Mouse (Mus musculus): Measurements from ENCODE around the gene Npm3. TPM values are rescaled to one million over a fixed set of nuclear protein-coding genes. Genes with fewer than 3 reads are reported as not detected.

The Npm3 gene
- total and polyA plus RNA-seq, 2 experiments from 2014 or later = 7.8 to 34.7 TPM

DNA sequence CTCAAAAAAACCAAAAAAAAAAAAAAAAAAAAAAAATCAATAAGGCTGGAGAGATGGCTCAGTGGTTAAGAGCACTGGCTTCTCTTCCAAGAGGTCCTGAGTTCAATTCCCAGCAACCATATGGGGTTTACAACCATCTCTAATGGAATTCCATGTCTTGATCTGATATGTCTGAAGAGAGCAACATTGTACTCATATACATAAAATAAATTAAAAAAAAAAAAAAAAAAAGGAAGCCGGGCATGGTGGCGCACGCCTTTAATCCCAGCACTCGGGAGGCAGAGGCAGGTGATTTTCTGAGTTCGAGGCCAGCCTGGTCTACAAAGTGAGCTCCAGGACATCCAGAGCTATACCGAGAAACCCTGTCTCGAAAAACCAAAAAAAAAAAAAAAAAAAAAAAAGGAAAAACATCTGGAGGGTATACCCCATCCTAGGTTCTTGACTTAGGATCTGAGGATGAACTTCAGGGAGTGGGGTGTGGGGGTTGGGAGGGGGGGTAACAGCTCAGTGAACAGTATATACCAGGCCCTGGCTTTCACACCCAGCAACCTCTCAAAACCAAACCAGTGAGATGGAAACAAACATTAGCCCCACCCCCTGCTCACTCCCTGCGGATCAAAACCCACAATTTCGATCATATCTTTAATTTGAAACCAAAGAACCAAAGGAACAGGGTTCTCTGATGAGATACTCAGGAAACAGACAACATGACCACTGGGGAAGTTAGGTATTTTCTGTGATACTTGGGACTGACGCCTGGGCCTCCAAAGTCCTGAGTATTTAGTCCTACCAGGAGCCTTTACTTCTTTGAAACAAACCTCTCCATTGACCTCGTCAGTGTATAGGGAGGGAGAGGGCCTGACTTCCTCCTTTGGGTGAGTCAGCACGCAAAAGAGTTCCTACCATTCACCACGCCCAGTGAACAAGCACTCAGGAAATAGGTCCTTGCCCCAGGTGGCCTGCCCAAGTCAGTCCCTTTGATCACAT, 40.8 kb upstream of the Npm3 start:
- no peaks in the 10 kb centered on the region for H3K27me3 ChIP-seq (ENCODE audit: insufficient read depth, low read length)
- no peak for ATAC-seq
- no peaks in the 10 kb centered on the region for H3K4me1 ChIP-seq (ENCODE audit: insufficient read depth)
- no peaks in the 10 kb centered on the region for H3K9me3 ChIP-seq (ENCODE audit: low read length)
- WGBS = 81% methylated on average over 13 of the region's 13 CpGs
- no peak overlapping the region for H3K4me2 ChIP-seq (ENCODE audit: low read depth)
- TF ChIP-seq CTCF (IDR thresholded peaks at IDR 0.05; ENCODE audit: low read depth) = no peak
- H3K36me3 ChIP-seq (ENCODE audit: insufficient read depth) = no peaks in the 10 kb centered on the region
- no peak overlapping the region for H3K27ac ChIP-seq (ENCODE audit: low read depth, low read length)
- no peak overlapping the region for H3K4me3 ChIP-seq (ENCODE audit: low read depth, low read length)
- no peak overlapping the region for H3K9ac ChIP-seq
- DNase-seq = no peak

- no peak overlapping the region for H3K9ac ChIP-seq
- no peak for TF ChIP-seq CTCF (IDR thresholded peaks at IDR 0.05; ENCODE audit: low read depth)
- DNase-seq = no peak
- H3K36me3 ChIP-seq (ENCODE audit: insufficient read depth) = no peaks in the 10 kb centered on the region
- no peaks in the 10 kb centered on the region for H3K27me3 ChIP-seq (ENCODE audit: insufficient read depth, low read length)
- ATAC-seq = no peak
- H3K9me3 ChIP-seq (ENCODE audit: low read length) = no peaks in the 10 kb centered on the region
- no peak overlapping the region for H3K4me2 ChIP-seq (ENCODE audit: low read depth)
- no peaks in the 10 kb centered on the region for H3K4me1 ChIP-seq (ENCODE audit: insufficient read depth)
- 83% methylated on average over 7 of the region's 7 CpGs for WGBS
- H3K27ac ChIP-seq (ENCODE audit: low read depth, low read length) = no peak overlapping the region
- no peak overlapping the region for H3K4me3 ChIP-seq (ENCODE audit: low read depth, low read length)
Observed at GRCm38 (mm10) chr19:45789365-45789764, 40.0 kb upstream of the Npm3 start.

DNA sequence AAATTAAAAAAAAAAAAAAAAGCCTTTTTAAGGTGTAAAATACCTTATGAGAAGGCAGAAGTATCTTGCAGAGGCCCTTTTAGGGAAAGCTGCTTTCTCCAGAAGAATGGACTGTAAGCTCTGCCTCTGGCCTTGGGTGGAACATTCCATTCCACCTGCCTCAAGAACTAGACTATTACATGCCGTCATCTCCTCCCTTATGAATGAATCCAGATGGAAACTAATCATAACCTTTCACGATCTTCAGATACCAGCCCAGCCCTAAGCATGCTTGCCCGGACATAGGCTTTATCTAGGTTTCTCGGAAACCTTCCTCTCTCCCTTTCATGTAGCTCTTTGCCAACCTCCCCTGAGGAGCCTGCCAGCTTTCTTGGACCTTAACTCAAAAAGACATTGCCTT, 38.9 kb upstream of the Npm3 start:
- no peak for TF ChIP-seq CTCF (IDR thresholded peaks at IDR 0.05; ENCODE audit: low read depth)
- no peak overlapping the region for H3K9ac ChIP-seq
- no peaks in the 10 kb centered on the region for H3K27me3 ChIP-seq (ENCODE audit: insufficient read depth, low read length)
- H3K4me1 ChIP-seq (ENCODE audit: insufficient read depth) = no peaks in the 10 kb centered on the region
- no peak overlapping the region for H3K4me2 ChIP-seq (ENCODE audit: low read depth)
- no peaks in the 10 kb centered on the region for H3K36me3 ChIP-seq (ENCODE audit: insufficient read depth)
- 91% methylated on average over 4 of the region's 4 CpGs for WGBS
- no peak overlapping the region for H3K4me3 ChIP-seq (ENCODE audit: low read depth, low read length)
- ATAC-seq (no peak), DNase-seq (no peak)
- no peaks in the 10 kb centered on the region for H3K9me3 ChIP-seq (ENCODE audit: low read length)
- no peak overlapping the region for H3K27ac ChIP-seq (ENCODE audit: low read depth, low read length)

GRCm38 (mm10) chr19:45787450-45787849, 38.1 kb upstream of the Npm3 start:
- Histone ChIP-seq H3K9ac (no peak overlapping the region), H3K36me3 (ENCODE audit: insufficient read depth) (no peaks in the 10 kb centered on the region), H3K4me2 (ENCODE audit: low read depth) (no peak overlapping the region), H3K27ac (ENCODE audit: low read depth, low read length) (no peak overlapping the region), H3K4me3 (ENCODE audit: low read depth, low read length) (no peak overlapping the region), H3K27me3 (ENCODE audit: insufficient read depth, low read length) (no peaks in the 10 kb centered on the region), H3K9me3 (ENCODE audit: low read length) (no peaks in the 10 kb centered on the region), H3K4me1 (ENCODE audit: insufficient read depth) (no peaks in the 10 kb centered on the region)
- TF ChIP-seq CTCF (IDR thresholded peaks at IDR 0.05; ENCODE audit: low read depth) = no peak
- WGBS = 69% methylated on average over 3 of the region's 3 CpGs
- DNase-seq (no peak), ATAC-seq (no peak)

DNA sequence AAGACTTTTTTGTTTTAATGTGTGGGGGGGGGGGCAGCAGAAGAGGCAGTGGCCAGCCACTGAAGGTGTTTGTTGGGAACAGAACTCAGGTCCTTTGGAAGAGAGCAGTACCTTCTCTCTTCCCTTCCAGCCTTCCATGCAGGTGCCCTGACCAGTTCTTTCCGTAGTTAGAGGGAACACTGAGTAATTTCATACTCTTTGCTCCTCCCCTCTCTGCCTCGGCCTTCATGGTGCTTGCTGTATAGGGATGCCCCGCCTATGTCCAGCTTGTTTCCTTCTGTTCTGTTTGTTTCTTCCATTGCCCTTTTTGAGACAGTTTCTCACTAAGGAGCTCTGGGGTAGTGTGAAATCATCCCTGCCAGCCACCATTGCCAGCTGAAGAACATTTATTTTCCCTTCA, 36.1 kb upstream of the Npm3 start:
- ATAC-seq = no peak
- WGBS = 73% methylated on average over 3 of the region's 3 CpGs
- TF ChIP-seq CTCF (IDR thresholded peaks at IDR 0.05; ENCODE audit: low read depth) = no peak

GRCm38 (mm10) chr19:45783933-45784576, 34.7 kb upstream of the Npm3 start:
- WGBS = 31% methylated on average over 17 of the region's 17 CpGs
- Histone ChIP-seq H3K9me3 (ENCODE audit: low read length) (no peaks in the 10 kb centered on the region), H3K9ac (peak overlapping the region; percentile 4; the same call in 1 of the 2 replicates), H3K36me3 (ENCODE audit: insufficient read depth) (peaks cover 5% of the 10 kb centered on the region), H3K27ac (ENCODE audit: low read depth, low read length) (peak overlapping the region; percentile 46; the same call in 1 of the 2 replicates), H3K27me3 (ENCODE audit: insufficient read depth, low read length) (no peaks in the 10 kb centered on the region), H3K4me2 (ENCODE audit: low read depth) (peak overlapping the region; percentile 52), H3K4me3 (ENCODE audit: low read depth, low read length) (peak overlapping the region; percentile 100), H3K4me1 (ENCODE audit: insufficient read depth) (peaks cover 22% of the 10 kb centered on the region)
- DNase-seq (no peak), ATAC-seq (no peak)
- TF ChIP-seq CTCF (IDR thresholded peaks at IDR 0.05; ENCODE audit: low read depth) = no peak

More for the DNA sequence above, 36.1 kb upstream of the Npm3 start:
- Histone ChIP-seq H3K9ac (no peak overlapping the region), H3K4me2 (ENCODE audit: low read depth) (no peak overlapping the region), H3K27me3 (ENCODE audit: insufficient read depth, low read length) (no peaks in the 10 kb centered on the region), H3K4me1 (ENCODE audit: insufficient read depth) (peaks cover 12% of the 10 kb centered on the region), H3K9me3 (ENCODE audit: low read length) (no peaks in the 10 kb centered on the region), H3K36me3 (ENCODE audit: insufficient read depth) (no peaks in the 10 kb centered on the region; the same call in 1 of the 2 replicates), H3K27ac (ENCODE audit: low read depth, low read length) (no peak overlapping the region), H3K4me3 (ENCODE audit: low read depth, low read length) (no peak overlapping the region)
- no peak for DNase-seq
